Mouse (Mus musculus) inflammation-experienced regulatory T-cells, adult 16 weeks (primary cell): ENCODE data around the gene Polr2g. TPM values are rescaled to one million over a fixed set of nuclear protein-coding genes. Genes with fewer than 3 reads are reported as not detected.

Source experiments
- polyA plus RNA-seq: library from polyadenylated mRNA; unstranded; fragments of 100-300 nt; shearing (Covaris generic); gene quantifications from one replicate; pipeline ENCODE4 v1.2.1, GENCODE M21; 2017

Polr2g gene
- 172 TPM for polyA plus RNA-seq

GRCm38 (mm10) chr19:8798264-8798946 is at the start of gene Polr2g:
TSS of gene Polr2g (minus strand) at chr19:8798577.

GRCm38 (mm10) chr19:8839103-8839907 is 40.9 kb upstream of the Polr2g start, which contains the start of gene Gng3:
TSS of gene Gng3 (minus strand) at chr19:8839194.

GRCm38 (mm10) chr19:8837251-8837791 is 38.9 kb upstream of the Polr2g start, which contains the start of gene Bscl2:
TSS of gene Bscl2 (plus strand) at chr19:8837467.

GRCm38 (mm10) chr19:8829660-8830059 is 31.3 kb upstream of the Polr2g start, which contains the start of gene AC129217.1:
TSS of gene AC129217.1 (plus strand) at chr19:8829773.

GRCm38 (mm10) chr19:8819596-8820423 is 21.4 kb upstream of the Polr2g start, which contains the start of gene Hnrnpul2:
TSS of gene Hnrnpul2 (plus strand) at chr19:8820010.

GRCm38 (mm10) chr19:8818801-8819595 is 20.6 kb upstream of the Polr2g start, which contains the start of gene Ttc9c:
TSS of gene Ttc9c (minus strand) at chr19:8819333.

GRCm38 (mm10) chr19:8802130-8802821 is 3.9 kb upstream of the Polr2g start, which contains the start of gene Zbtb3:
TSS of gene Zbtb3 (plus strand) at chr19:8802555.

GRCm38 (mm10) chr19:8786008-8786781 is 12.2 kb downstream of the Polr2g start, which contains the start of gene Taf6l:
TSS of gene Taf6l (minus strand) at chr19:8786417.

GRCm38 (mm10) chr19:8774086-8774835 is 24.1 kb downstream of the Polr2g start, which contains the start of gene Tmem179b:
TSS of gene Tmem179b (minus strand) at chr19:8774467.

GRCm38 (mm10) chr19:8770567-8771270 is 27.7 kb downstream of the Polr2g start, which contains the start of gene Tmem223:
TSS of gene Tmem223 (plus strand) at chr19:8770996.

GRCm38 (mm10) chr19:8756635-8757387 is 41.6 kb downstream of the Polr2g start, which contains the start of gene Nxf1:
TSS of gene Nxf1 (plus strand) at chr19:8757073.

Other genes starting within 250 kb of the Polr2g start
- not detected for gene Slc22a8, start 207.3 kb downstream of the Polr2g start, polyA plus RNA-seq
- gene Slc22a6, start 180.5 kb downstream of the Polr2g start, polyA plus RNA-seq, result not detected
- gene Chrm1, start 134.8 kb downstream of the Polr2g start, polyA plus RNA-seq, result not detected
- gene Slc3a2, start 75.2 kb downstream of the Polr2g start, polyA plus RNA-seq, result 132 TPM
- gene Wdr74, start 62.8 kb downstream of the Polr2g start, polyA plus RNA-seq, result 88.5 TPM
- 1.1 TPM for gene 1700092M07Rik, start 57.9 kb downstream of the Polr2g start, polyA plus RNA-seq
- 189 TPM for gene Stx5a, start 57.2 kb downstream of the Polr2g start, polyA plus RNA-seq
- 324 TPM for gene Nxf1, start 41.5 kb downstream of the Polr2g start, polyA plus RNA-seq
- gene Tmem223, start 27.6 kb downstream of the Polr2g start, polyA plus RNA-seq, result 107 TPM
- 167 TPM for gene Tmem179b, start 24.1 kb downstream of the Polr2g start, polyA plus RNA-seq
- gene Taf6l, start 12.2 kb downstream of the Polr2g start, polyA plus RNA-seq, result 6.1 TPM
- 4.3 TPM for gene Zbtb3, start 4.0 kb upstream of the Polr2g start, polyA plus RNA-seq
- 57.9 TPM for gene Ttc9c, start 20.8 kb upstream of the Polr2g start, polyA plus RNA-seq
- gene Hnrnpul2, start 21.4 kb upstream of the Polr2g start, polyA plus RNA-seq, result 5.4 TPM
- not detected for gene AC129217.1, start 31.2 kb upstream of the Polr2g start, polyA plus RNA-seq
- 112 TPM for gene Bscl2, start 38.9 kb upstream of the Polr2g start, polyA plus RNA-seq
- gene Gng3, start 40.6 kb upstream of the Polr2g start, polyA plus RNA-seq, result 0.45 TPM
- not detected for gene Lrrn4cl, start 52.2 kb upstream of the Polr2g start, polyA plus RNA-seq
- gene Ubxn1, start 72.9 kb upstream of the Polr2g start, polyA plus RNA-seq, result 165 TPM
- 82.7 TPM for gene Uqcc3, start 82.3 kb upstream of the Polr2g start, polyA plus RNA-seq
- gene Lbhd1, start 85.2 kb upstream of the Polr2g start, polyA plus RNA-seq, result 75.6 TPM
- gene Gm49403, start 85.4 kb upstream of the Polr2g start, polyA plus RNA-seq, result not detected
- gene 1810009A15Rik, start 90.3 kb upstream of the Polr2g start, polyA plus RNA-seq, result 74.5 TPM
- gene Gm49416, start 90.3 kb upstream of the Polr2g start, polyA plus RNA-seq, result not detected
- gene Ints5, start 94.4 kb upstream of the Polr2g start, polyA plus RNA-seq, result 55.6 TPM
- gene Ganab, start 99.5 kb upstream of the Polr2g start, polyA plus RNA-seq, result 145 TPM
- gene B3gat3, start 121.8 kb upstream of the Polr2g start, polyA plus RNA-seq, result 37.2 TPM
- 11.8 TPM for gene Rom1, start 130.8 kb upstream of the Polr2g start, polyA plus RNA-seq
- 76.0 TPM for gene Eml3, start 131.0 kb upstream of the Polr2g start, polyA plus RNA-seq
- 248 TPM for gene Mta2, start 143.3 kb upstream of the Polr2g start, polyA plus RNA-seq
- 55.5 TPM for gene Tut1, start 155.3 kb upstream of the Polr2g start, polyA plus RNA-seq
- gene Eef1g, start 168.5 kb upstream of the Polr2g start, polyA plus RNA-seq, result 297 TPM
- 137 TPM for gene Ahnak, start 190.7 kb upstream of the Polr2g start, polyA plus RNA-seq